Mouse (Mus musculus) adipose tissue, adult 10 weeks (tissue): ENCODE results near the gene Kmt2c. TPM values are rescaled to one million over a fixed set of nuclear protein-coding genes. Genes with fewer than 3 reads are reported as not detected.

Source experiments
- polyA plus RNA-seq: library from polyadenylated mRNA; stranded (reverse); fragments of 350-450 nt; fragmentation: Illumina TruSeq; extraction: RNeasy Lipid Tissue Mini Kit (QIAGEN cat#74804); gene quantifications from one replicate; pipeline ENCODE4 v1.2.3, GENCODE M21; 2014; ENCODE audit warnings: low read depth, low replicate concordance

The Kmt2c gene
- 29.7 TPM for polyA plus RNA-seq

DNA sequence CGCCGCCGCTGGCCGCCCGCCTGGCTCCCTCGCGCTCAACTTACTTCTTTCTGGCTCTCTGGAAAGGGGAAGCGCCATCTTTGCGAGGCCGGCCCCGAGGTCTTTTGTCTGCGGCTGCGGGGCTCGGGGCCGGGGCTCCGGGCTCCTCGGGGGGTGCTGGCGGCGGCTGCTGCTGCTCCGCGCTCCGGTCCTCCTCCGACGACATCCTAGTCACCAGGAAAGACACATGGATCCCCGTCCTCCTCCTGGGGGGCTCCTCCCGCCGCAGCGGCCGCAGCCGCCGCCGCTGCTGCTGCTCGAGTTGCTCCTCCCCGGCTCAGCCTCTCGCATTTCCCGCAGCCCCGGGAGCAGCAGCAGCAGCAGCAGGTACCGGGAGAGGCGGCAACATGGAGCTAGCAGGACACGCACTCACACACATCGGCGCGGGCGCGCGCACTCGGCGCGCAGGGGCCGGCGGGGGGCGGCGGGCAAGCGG lies at the start of gene Kmt2c:
Gene Kmt2c, minus strand, starts transcription at position 438 of the 475 bp plus-strand sequence.

DNA sequence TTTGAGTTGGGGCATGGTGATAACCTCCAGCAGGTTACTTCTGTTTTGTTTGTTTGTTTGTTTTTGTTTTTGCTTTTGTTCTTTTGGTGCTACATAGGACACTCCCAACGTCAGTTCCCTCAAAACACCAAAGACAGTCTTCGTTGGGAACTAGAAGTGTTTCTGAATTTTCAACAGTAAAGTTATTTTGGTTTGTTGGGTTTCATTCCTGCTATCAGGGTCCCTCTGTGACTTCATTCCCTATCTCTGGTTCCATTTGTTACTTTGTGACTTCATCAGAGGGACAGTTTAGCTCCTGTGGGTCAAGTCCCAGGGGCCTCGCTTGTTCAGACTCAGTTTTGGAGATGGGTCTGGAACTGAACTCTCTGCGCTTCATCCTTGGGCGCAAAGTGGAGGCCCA lies 17.2 kb upstream of the Kmt2c start, which contains the start of gene Cct8l1:
Gene Cct8l1, plus strand, starts transcription at position 301 of the 400 bp plus-strand sequence.

DNA sequence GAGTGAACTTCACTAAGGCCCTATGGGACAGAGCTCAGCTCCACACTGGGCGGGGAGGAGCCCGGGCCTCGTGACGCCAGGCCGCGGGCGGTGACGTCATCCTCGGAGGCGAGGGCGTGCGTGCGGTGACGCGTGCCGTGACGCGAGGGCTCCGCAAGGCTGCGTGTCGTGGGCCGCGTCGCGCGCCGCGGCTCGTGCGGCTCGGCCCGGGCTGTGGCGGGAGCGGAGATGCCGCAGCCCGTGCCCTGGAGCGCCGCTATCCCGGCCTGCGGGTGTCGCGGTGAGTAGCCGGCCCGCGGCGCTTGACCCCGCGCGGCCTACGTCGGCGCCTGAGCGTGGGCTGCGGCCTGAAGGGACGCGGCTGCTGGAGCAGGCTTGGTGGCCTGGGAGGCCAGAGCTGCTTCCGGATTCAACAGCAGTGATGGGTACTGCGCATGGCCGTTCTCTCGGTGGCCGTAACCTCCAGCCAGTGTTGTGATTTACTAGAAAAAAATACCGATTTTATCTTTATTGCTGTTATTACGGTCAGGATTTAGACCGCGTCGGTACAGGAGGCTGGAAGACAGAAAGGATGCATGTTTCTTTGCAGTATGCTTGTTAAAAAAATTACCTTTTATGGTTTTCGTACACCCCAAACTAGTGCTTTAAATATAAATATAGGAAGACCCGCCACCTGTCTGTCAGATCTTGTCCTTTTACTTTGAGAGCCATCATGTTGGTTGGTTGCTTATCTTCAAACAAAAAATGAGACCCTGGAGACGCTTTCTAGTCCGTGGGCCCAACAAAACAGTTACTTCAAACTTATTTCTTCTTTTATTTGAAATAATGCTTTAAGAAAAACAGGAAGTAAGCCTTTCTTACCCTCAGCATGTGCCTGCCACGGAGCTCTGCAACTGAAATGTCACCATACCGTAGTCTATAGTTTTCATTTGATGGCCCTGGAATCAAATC lies 275.6 kb downstream of the Kmt2c start, which contains the start of gene E130116L18Rik:
Gene E130116L18Rik, minus strand, starts transcription at position 402 of the 951 bp plus-strand sequence.

Other genes starting within 250 kb of the Kmt2c start
- 1.1 TPM for gene Cct8l1, start 17.3 kb upstream of the Kmt2c start, polyA plus RNA-seq
- gene Xrcc2, start 207.0 kb upstream of the Kmt2c start, polyA plus RNA-seq = 4.0 TPM